Comparison of ENCODE assay signal across 30 mouse cellular contexts in genomic region chr5:140820539-140820938, GRCm38 (mm10). TPM values are rescaled to one million over a fixed set of nuclear protein-coding genes. Genes with fewer than 3 reads are reported as not detected.
A peak's percentile ranks its signal among the peaks of the same experiment; 100 is the strongest.
DNase-seq lines count a peak whose midpoint lies in the region; ATAC-seq and TF ChIP-seq lines count a peak whose summit lies in the region.
"Had no signal": no experiment of that assay in that cellular context is flagged by ENCODE, and none has a peak within 500 bp of the region (broad histone marks: within the 10 kb centered on the region; RNA-seq: fewer than 3 reads in every experiment).

No protein-coding gene starts in this region.

- no peak overlapping the region for H3K9ac ChIP-seq in midbrain, embryonic 11.5 days (ENCODE audit: low read length)
- H3K9ac ChIP-seq in midbrain, embryonic 15.5 days = no peak overlapping the region
- H3K9ac ChIP-seq: embryonic facial prominence, embryonic 13.5 days; forebrain, embryonic 12.5 days; forebrain, embryonic 15.5 days; heart, embryonic 13.5 days; hindbrain, embryonic 13.5 days; intestine, embryonic 15.5 days had no signal

- no peaks in the 10 kb centered on the region for H3K36me3 ChIP-seq in midbrain, embryonic 11.5 days (ENCODE audit: control insufficient read depth, insufficient read depth, low read length)
- no peaks in the 10 kb centered on the region for H3K36me3 ChIP-seq in midbrain, embryonic 15.5 days (replicated peaks)
- H3K36me3 ChIP-seq: intestine, embryonic 15.5 days had no signal

- DNase-seq in embryo, embryonic 10 days (ENCODE audit: low spot score) = peak; percentile 16
- DNase-seq in embryo, embryonic 9.5 days (ENCODE audit: extremely low spot score) = no peak
- DNase-seq in layer of hippocampus, adult 2 months (ENCODE audit: low spot score in 2 of 2) = no peak
- no peak for DNase-seq in layer of hippocampus, adult 18-20 months (ENCODE audit: low spot score in 2 of 2)
- DNase-seq in midbrain, embryonic 11.5 days (ENCODE audit: low spot score, missing footprints) = peak; percentile 77
- DNase-seq: adrenal gland, adult 2 months; adrenal gland, postnatal 25 days; B cell, adult 2 months; cerebellum, adult 18-20 months; cerebellum, adult 9-10 months; cerebellum, postnatal 14 days; gastrocnemius, postnatal 10 days; gastrocnemius, postnatal 36 days; heart, adult 2 months; heart, postnatal 14 days; heart, postnatal 4 days had no signal

- peaks cover 3% of the 10 kb centered on the region; the same call in 1 of the 2 replicates for H3K4me1 ChIP-seq in midbrain, embryonic 11.5 days (ENCODE audit: control insufficient read depth, insufficient read depth, low read length)
- peaks cover 21% of the 10 kb centered on the region for H3K4me1 ChIP-seq in midbrain, embryonic 15.5 days

- no peaks in the 10 kb centered on the region for H3K27me3 ChIP-seq in midbrain, embryonic 11.5 days (ENCODE audit: control insufficient read depth, insufficient read depth, low read length)
- no peaks in the 10 kb centered on the region for H3K27me3 ChIP-seq in midbrain, embryonic 15.5 days (replicated peaks)
- H3K27me3 ChIP-seq: CH12.LX; embryonic facial prominence, embryonic 13.5 days; forebrain, embryonic 12.5 days; forebrain, embryonic 15.5 days; heart, embryonic 13.5 days; hindbrain, embryonic 13.5 days; intestine, embryonic 15.5 days; Patski had no signal

- no peak for TF ChIP-seq CTCF in layer of hippocampus, adult 2 months (conservative IDR thresholded peaks at IDR 0.05)

- H3K4me2 ChIP-seq in midbrain, embryonic 11.5 days = no peak overlapping the region
- no peak overlapping the region for H3K4me2 ChIP-seq in midbrain, embryonic 15.5 days
- H3K4me2 ChIP-seq: embryonic facial prominence, embryonic 13.5 days; forebrain, embryonic 12.5 days; forebrain, embryonic 15.5 days; heart, embryonic 13.5 days; hindbrain, embryonic 13.5 days; intestine, embryonic 15.5 days had no signal

- no peak for ATAC-seq in midbrain, embryonic 11.5 days (ENCODE audit: low FRiP score)
- ATAC-seq in midbrain, embryonic 15.5 days (replicated peaks) = no peak
- ATAC-seq: forebrain, embryonic 15.5 days; hindbrain, embryonic 16.5 days; intestine, embryonic 15.5 days; Patski had no signal

- H3K27ac ChIP-seq in layer of hippocampus, adult 2 months = peak overlapping the region; percentile 69
- H3K27ac ChIP-seq in midbrain, embryonic 11.5 days (ENCODE audit: low read depth, low read length) = no peak overlapping the region
- no peak overlapping the region for H3K27ac ChIP-seq in midbrain, embryonic 15.5 days
- H3K27ac ChIP-seq: embryonic facial prominence, embryonic 10.5 days; embryonic facial prominence, embryonic 13.5 days; forebrain, embryonic 15.5 days; heart, adult 2 months; heart, embryonic 10.5 days; heart, embryonic 13.5 days; hindbrain, embryonic 13.5 days; intestine, embryonic 15.5 days had no signal

- no peaks in the 10 kb centered on the region for H3K9me3 ChIP-seq in midbrain, embryonic 11.5 days (ENCODE audit: control insufficient read depth, low read length)
- no peaks in the 10 kb centered on the region for H3K9me3 ChIP-seq in midbrain, embryonic 15.5 days
- H3K9me3 ChIP-seq: embryonic facial prominence, embryonic 10.5 days; forebrain, embryonic 12.5 days; forebrain, embryonic 15.5 days; G1E; heart, embryonic 10.5 days; heart, embryonic 13.5 days; hindbrain, embryonic 13.5 days; intestine, embryonic 15.5 days had no signal

- 73% methylated on average over 4 of the region's 4 CpGs for WGBS in midbrain, embryonic 11.5 days
- WGBS in midbrain, embryonic 15.5 days = 89% methylated on average over 4 of the region's 4 CpGs

- no peak overlapping the region for H3K4me3 ChIP-seq in layer of hippocampus, adult 2 months
- H3K4me3 ChIP-seq in midbrain, embryonic 11.5 days (ENCODE audit: low read depth, low read length) = no peak overlapping the region
- no peak overlapping the region for H3K4me3 ChIP-seq in midbrain, embryonic 15.5 days
- H3K4me3 ChIP-seq: embryonic facial prominence, embryonic 10.5 days; embryonic facial prominence, embryonic 13.5 days; erythroblast, embryonic 14.5 days; forebrain, embryonic 12.5 days; forebrain, embryonic 15.5 days; heart, adult 2 months; heart, embryonic 10.5 days; heart, embryonic 13.5 days; hindbrain, embryonic 13.5 days; intestine, embryonic 15.5 days had no signal

RNA-seq across cellular contexts. Expression of gene Gna12, which starts 9.7 kb away (rescaled TPM):
- 10 to 100 TPM; 78.3 to 80.5 TPM for total RNA-seq in layer of hippocampus, adult 2 months (2021)
- 10 to 100 TPM; 86.2 to 95.6 TPM for total RNA-seq in layer of hippocampus, adult 18-20 months (2021)
- 25.8 and 33.4 TPM in 2 replicates for polyA plus RNA-seq in midbrain, embryonic 11.5 days (2014; fragmentation: Nextera tagmentation; extraction: Ambion mirVana)
- 49.8 and 63.1 TPM in 2 replicates for polyA plus RNA-seq in midbrain, embryonic 15.5 days (2015; fragmentation: Nextera tagmentation; extraction: Ambion mirVana)

Comparison
In these comparisons a context has a peak if more than half of its experiments do, and no peak if none do; other contexts are left out.
1. DNase-seq: peak in embryo, embryonic 10 days (single experiment) and midbrain, embryonic 11.5 days (single experiment); none in embryo, embryonic 9.5 days (single experiment), layer of hippocampus, adult 2 months (0 of 2) and layer of hippocampus, adult 18-20 months (0 of 2).